Mouse (Mus musculus) ES-CJ7 (cell line): ENCODE results near the gene Gja5.

ENCODE experiments used
- DNase-seq: peaks from one replicate; pipeline ENCODE4 v3.0.0; 2011; ENCODE audit warnings: low read depth, low spot score

Gene Gja5

GRCm38 (mm10) chr3:96936241-96936640 lies 31.7 kb downstream of the Gja5 start:
- peak; percentile 77 for DNase-seq

GRCm38 (mm10) chr3:96937606-96938005 lies 33.1 kb downstream of the Gja5 start:
- peak; percentile 30 for DNase-seq

- peak; percentile 85 for DNase-seq
Observed at GRCm38 (mm10) chr3:96938738-96939137, 34.2 kb downstream of the Gja5 start.

GRCm38 (mm10) chr3:96942706-96943105 lies 38.2 kb downstream of the Gja5 start:
- no peak for DNase-seq

GRCm38 (mm10) chr3:96953489-96954233 lies 49.2 kb downstream of the Gja5 start:
- DNase-seq, result no peak

- DNase-seq, result no peak
Observed at GRCm38 (mm10) chr3:96960597-96960996, 56.1 kb downstream of the Gja5 start.

GRCm38 (mm10) chr3:96963088-96964034 lies 58.9 kb downstream of the Gja5 start:
- DNase-seq, result no peak

GRCm38 (mm10) chr3:96970986-96971385 lies 66.5 kb downstream of the Gja5 start:
- DNase-seq, result no peak

GRCm38 (mm10) chr3:96974467-96974866 lies 70.0 kb downstream of the Gja5 start:
- DNase-seq, result no peak

- no peak for DNase-seq
Observed at GRCm38 (mm10) chr3:96975628-96976027, 71.1 kb downstream of the Gja5 start.

- DNase-seq, result no peak
Observed at GRCm38 (mm10) chr3:96977507-96977906, 73.0 kb downstream of the Gja5 start.

- no peak for DNase-seq
Observed at GRCm38 (mm10) chr3:96978469-96978868, 74.0 kb downstream of the Gja5 start.

GRCm38 (mm10) chr3:96979020-96979419 lies 74.5 kb downstream of the Gja5 start:
- no peak for DNase-seq

- no peak for DNase-seq
Observed at GRCm38 (mm10) chr3:96981833-96982232, 77.3 kb downstream of the Gja5 start.

- no peak for DNase-seq
Observed at GRCm38 (mm10) chr3:96982666-96983065, 78.2 kb downstream of the Gja5 start.

GRCm38 (mm10) chr3:96992526-96992925 lies 88.0 kb downstream of the Gja5 start:
- peak; percentile 15 for DNase-seq

GRCm38 (mm10) chr3:96997770-96998169 lies 93.3 kb downstream of the Gja5 start:
- DNase-seq, result no peak

- no peak for DNase-seq
Observed at GRCm38 (mm10) chr3:97003111-97003510, 98.6 kb downstream of the Gja5 start.

GRCm38 (mm10) chr3:97004509-97004908 lies 100.0 kb downstream of the Gja5 start:
- DNase-seq, result no peak

- no peak for DNase-seq
Observed at GRCm38 (mm10) chr3:97007010-97007448, 102.5 kb downstream of the Gja5 start.

GRCm38 (mm10) chr3:97025226-97025625 lies 120.7 kb downstream of the Gja5 start:
- no peak for DNase-seq

- DNase-seq, result peak; percentile 12
Observed at GRCm38 (mm10) chr3:97032053-97032496, 127.6 kb downstream of the Gja5 start.
